Mouse (Mus musculus): ENCODE results near the gene Traf5. TPM values are rescaled to one million over a fixed set of nuclear protein-coding genes. Genes with fewer than 3 reads are reported as not detected.

The Traf5 gene
- polyA plus RNA-seq, 1 experiment from 2014 or later, result 17.2 TPM

GRCm38 (mm10) chr1:191987481-191987769 is 104.9 kb downstream of the Traf5 start:
- Histone ChIP-seq H3K4me3 (no peak overlapping the region), H3K4me1 (0 out of 2 replicates have a peak, but pooled peaks cover 3% of the 10 kb centered on the region), H3K9ac (no peak overlapping the region), H3K27me3 (peaks cover 8% of the 10 kb centered on the region; the same call in 1 of the 2 replicates), H3K4me2 (no peak overlapping the region), H3K9me3 (no peaks in the 10 kb centered on the region), H3K36me3 (no peaks in the 10 kb centered on the region), H3K27ac (no peak overlapping the region)
- no peak for ATAC-seq (ENCODE audit: insufficient number of reproducible peaks, insufficient read depth, low FRiP score, low TSS enrichment, low read depth)
- 54% methylated on average over 5 of the region's 5 CpGs for WGBS

DNA sequence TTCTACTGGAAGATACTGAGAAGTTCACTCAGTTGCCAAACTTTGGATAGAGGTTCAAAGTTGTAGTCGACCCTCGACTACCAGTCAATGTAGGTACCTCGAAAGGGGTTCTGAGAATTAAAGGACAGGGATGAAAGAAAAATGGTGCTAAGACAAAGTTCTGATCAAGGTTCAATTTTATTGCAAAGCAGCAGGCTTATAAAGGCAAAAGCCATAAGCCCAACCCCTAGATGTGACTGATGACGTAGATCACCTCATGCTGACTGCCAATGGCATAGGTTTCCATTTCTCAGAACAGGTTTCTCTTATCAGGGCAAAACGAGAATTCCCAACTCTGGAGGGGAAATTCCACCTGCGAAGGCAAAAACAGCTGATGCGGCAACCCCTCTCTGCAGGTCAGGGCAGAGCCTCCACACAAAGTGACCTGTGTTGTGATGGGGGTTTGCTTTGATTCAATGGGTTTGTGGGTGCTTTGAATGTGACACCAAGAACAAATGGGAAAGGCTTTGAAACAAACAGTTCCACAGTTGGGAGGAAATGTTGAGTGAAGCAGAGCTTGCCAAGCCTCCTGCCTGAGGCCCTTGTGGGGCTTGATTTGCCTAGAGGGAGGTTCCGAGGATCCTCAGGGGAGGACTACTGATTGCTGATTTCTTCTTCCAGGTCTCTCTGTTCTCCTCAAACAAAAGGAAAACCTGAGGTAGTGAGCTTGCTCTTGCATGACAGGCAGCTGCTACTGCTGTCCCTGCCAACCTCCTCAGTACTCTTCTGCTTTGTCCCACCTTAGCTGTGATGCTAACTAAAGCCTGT is 105.5 kb downstream of the Traf5 start:
- peaks cover 8% of the 10 kb centered on the region for H3K4me1 ChIP-seq
- ATAC-seq (ENCODE audit: insufficient number of reproducible peaks, insufficient read depth, low FRiP score, low TSS enrichment, low read depth), result no peak
- H3K4me2 ChIP-seq, result no peak overlapping the region
- H3K27me3 ChIP-seq, result peaks cover 8% of the 10 kb centered on the region; the same call in 1 of the 2 replicates
- H3K36me3 ChIP-seq, result no peaks in the 10 kb centered on the region
- H3K4me3 ChIP-seq, result no peak overlapping the region
- no peaks in the 10 kb centered on the region for H3K9me3 ChIP-seq
- no peak overlapping the region for H3K27ac ChIP-seq
- H3K9ac ChIP-seq, result no peak overlapping the region
- WGBS, result 77% methylated on average over 8 of the region's 8 CpGs

GRCm38 (mm10) chr1:191981426-191982102 is 110.8 kb downstream of the Traf5 start:
- WGBS, result 23% methylated on average over 6 of the region's 6 CpGs
- no peak overlapping the region for H3K9ac ChIP-seq
- H3K4me3 ChIP-seq, result no peak overlapping the region
- H3K36me3 ChIP-seq, result no peaks in the 10 kb centered on the region
- H3K27ac ChIP-seq, result peak overlapping the region; percentile 73
- ATAC-seq (ENCODE audit: insufficient number of reproducible peaks, insufficient read depth, low FRiP score, low TSS enrichment, low read depth), result peak; percentile 72
- peaks cover 8% of the 10 kb centered on the region; the same call in 1 of the 2 replicates for H3K27me3 ChIP-seq
- peaks cover 42% of the 10 kb centered on the region for H3K4me1 ChIP-seq
- 0 out of 2 replicates have a peak overlapping the region, but pooled peaks have one; percentile 22 for H3K4me2 ChIP-seq
- H3K9me3 ChIP-seq, result no peaks in the 10 kb centered on the region

- ATAC-seq (ENCODE audit: insufficient number of reproducible peaks, insufficient read depth, low FRiP score, low TSS enrichment, low read depth), result no peak
Observed at GRCm38 (mm10) chr1:191977187-191977586, 115.2 kb downstream of the Traf5 start, which contains the start of gene Rd3. Gene Rd3 (plus strand): TSS chr1:191977370.

DNA sequence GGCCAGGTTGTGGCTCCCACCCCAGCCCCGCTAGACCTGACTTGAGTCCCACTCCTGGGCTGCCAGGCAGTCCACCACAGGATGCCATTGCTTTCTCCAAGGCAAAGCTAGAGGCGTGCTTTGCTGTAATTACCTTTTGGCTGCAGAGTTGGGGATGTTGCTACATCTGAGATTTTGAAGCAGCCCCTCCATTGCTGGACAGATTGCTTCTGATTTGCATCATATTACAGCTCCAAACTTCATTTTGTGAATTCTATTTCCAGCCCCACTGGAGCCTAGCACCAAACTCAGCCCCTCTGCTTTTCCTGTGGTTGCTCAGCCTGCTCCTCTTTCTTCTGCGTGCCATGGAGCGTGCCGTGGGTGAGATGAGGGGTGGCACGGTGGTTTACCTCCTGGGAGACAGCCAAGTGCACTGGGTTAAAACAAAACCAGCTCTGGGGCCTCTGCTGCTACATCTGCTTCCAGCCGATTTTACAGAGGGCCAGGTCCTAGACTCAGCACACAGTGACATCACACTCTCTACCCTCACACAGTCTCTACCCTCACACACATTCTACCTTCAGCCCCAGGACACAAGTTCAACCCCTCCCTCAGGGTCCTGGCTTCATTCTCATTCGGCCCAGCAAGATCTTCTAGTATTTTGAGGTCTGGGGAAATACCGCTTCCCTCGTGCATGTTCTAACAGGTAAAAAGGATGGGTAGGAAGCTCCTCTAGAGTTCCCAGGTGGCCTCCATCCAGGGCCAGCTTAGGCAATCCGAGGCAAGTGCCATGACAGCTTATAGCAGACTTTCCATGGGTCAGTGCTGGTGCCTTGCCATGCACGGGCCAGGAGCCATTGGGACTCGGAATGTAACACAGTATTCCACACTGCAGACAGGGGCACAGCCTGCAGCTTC is 117.6 kb downstream of the Traf5 start:
- no peak overlapping the region for H3K4me3 ChIP-seq
- no peak overlapping the region; the same call in 1 of the 2 replicates for H3K4me2 ChIP-seq
- no peaks in the 10 kb centered on the region for H3K9me3 ChIP-seq
- peaks cover 37% of the 10 kb centered on the region for H3K4me1 ChIP-seq
- no peak overlapping the region for H3K9ac ChIP-seq
- no peaks in the 10 kb centered on the region for H3K27me3 ChIP-seq
- 45% methylated on average over 13 of the region's 13 CpGs for WGBS
- peak overlapping the region; percentile 78 for H3K27ac ChIP-seq
- no peaks in the 10 kb centered on the region for H3K36me3 ChIP-seq
- ATAC-seq (ENCODE audit: insufficient number of reproducible peaks, insufficient read depth, low FRiP score, low TSS enrichment, low read depth), result peak; percentile 68

More at GRCm38 (mm10) chr1:191977187-191977586, 115.2 kb downstream of the Traf5 start, which contains the start of gene Rd3:
- H3K4me2 ChIP-seq, result no peak within 1 kb of the TSS
- H3K4me1 ChIP-seq, result peaks cover 58% of the 10 kb centered on the region
- H3K27me3 ChIP-seq, result no peaks in the 10 kb centered on the region
- WGBS, result 46% methylated on average over 5 of the region's 5 CpGs
- H3K9me3 ChIP-seq, result no peaks in the 10 kb centered on the region
- H3K4me3 ChIP-seq, result no peak within 1 kb of the TSS
- no peak within 1 kb of the TSS for H3K9ac ChIP-seq
- H3K27ac ChIP-seq, result 0 out of 2 replicates have a peak within 1 kb of the TSS, but pooled peaks have one; percentile 17
- no peaks in the 10 kb centered on the region for H3K36me3 ChIP-seq

GRCm38 (mm10) chr1:191969939-191970338 is 122.4 kb downstream of the Traf5 start:
- no peak overlapping the region for H3K4me3 ChIP-seq
- 55% methylated on average over 5 of the region's 5 CpGs for WGBS

DNA sequence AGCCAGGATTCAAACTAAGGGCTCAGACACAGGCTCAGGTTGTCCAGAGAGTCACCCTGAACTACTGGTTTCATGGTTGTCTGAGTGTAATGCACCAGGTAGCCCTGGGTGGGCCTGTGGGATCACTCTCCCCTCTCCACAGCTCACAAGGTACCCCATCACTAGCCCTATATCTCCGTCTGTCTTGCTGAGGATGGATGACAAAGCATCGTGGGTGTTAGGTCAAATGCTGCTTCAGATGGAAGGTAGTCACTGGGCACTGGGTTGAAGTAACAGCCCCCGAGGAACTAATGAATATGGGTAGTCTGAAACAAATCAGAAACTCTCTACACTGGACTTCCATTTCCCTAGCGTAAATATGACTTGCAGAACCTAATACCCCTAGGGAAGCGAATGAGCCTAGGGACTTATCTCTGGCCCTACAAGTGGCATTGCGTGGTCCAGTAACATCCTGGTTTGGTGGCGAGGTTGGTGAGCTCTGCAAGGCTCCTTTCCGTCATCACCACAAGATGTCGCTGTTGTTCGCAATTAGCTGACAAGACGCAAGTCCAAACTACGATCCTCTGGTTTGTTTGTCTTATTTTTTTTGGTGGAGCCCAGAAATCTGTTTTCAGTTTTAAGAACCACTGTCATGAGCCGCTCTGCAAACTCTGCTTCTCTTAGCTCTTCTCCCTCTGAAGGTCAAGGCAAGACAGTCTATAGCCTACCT is 127.4 kb downstream of the Traf5 start:
- H3K27ac ChIP-seq, result no peak overlapping the region
- H3K4me3 ChIP-seq, result no peak overlapping the region
- no peaks in the 10 kb centered on the region for H3K9me3 ChIP-seq
- 17% methylated on average over 13 of the region's 13 CpGs for whole genome bisulfite sequencing
- no peaks in the 10 kb centered on the region for H3K36me3 ChIP-seq
- H3K9ac ChIP-seq, result no peak overlapping the region
- ATAC-seq (ENCODE audit: insufficient number of reproducible peaks, insufficient read depth, low FRiP score, low TSS enrichment, low read depth), result no peak
- H3K4me1 ChIP-seq, result peaks cover 9% of the 10 kb centered on the region
- 0 out of 2 replicates have a peak, but pooled peaks cover 7% of the 10 kb centered on the region for H3K27me3 ChIP-seq
- peak overlapping the region; percentile 32; the same call in 1 of the 2 replicates for H3K4me2 ChIP-seq

More at GRCm38 (mm10) chr1:191969939-191970338, 122.4 kb downstream of the Traf5 start:
- Histone ChIP-seq H3K36me3 (no peaks in the 10 kb centered on the region), H3K9ac (no peak overlapping the region), H3K4me2 (no peak overlapping the region), H3K9me3 (no peaks in the 10 kb centered on the region), H3K27ac (no peak overlapping the region), H3K4me1 (peaks cover 12% of the 10 kb centered on the region), H3K27me3 (0 out of 2 replicates have a peak, but pooled peaks cover 4% of the 10 kb centered on the region)
- ATAC-seq (ENCODE audit: insufficient number of reproducible peaks, insufficient read depth, low FRiP score, low TSS enrichment, low read depth), result no peak

- Histone ChIP-seq H3K27ac (no peak overlapping the region), H3K4me1 (peaks cover 9% of the 10 kb centered on the region), H3K4me2 (no peak overlapping the region), H3K27me3 (0 out of 2 replicates have a peak, but pooled peaks cover 7% of the 10 kb centered on the region), H3K4me3 (no peak overlapping the region), H3K9me3 (no peaks in the 10 kb centered on the region), H3K9ac (no peak overlapping the region), H3K36me3 (no peaks in the 10 kb centered on the region)
- 25% methylated on average over 8 of the region's 8 CpGs for WGBS
- ATAC-seq (ENCODE audit: insufficient number of reproducible peaks, insufficient read depth, low FRiP score, low TSS enrichment, low read depth), result peak; percentile 48; the same call in 1 of the 2 replicates
Observed at GRCm38 (mm10) chr1:191963948-191964772, 128.2 kb downstream of the Traf5 start.

DNA sequence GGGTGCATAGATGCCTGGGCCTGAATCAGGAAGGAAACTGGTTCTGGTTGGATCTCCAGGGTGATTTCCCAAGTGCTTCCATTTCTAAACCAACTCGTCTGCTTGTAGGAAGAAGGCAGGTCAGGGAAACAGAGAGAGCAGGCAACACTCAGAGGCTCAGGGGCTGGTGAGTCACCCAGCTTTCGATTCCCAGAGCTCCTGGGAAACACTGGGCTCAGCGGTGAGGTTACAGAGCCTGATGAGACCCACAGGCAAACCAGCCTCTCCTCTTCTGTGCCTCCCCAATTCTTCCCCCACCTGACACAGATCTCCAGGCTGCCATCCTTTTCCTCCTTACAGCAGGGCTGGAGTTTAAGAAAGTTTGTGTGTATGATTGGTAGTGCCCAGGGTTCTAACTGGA is 128.9 kb downstream of the Traf5 start:
- no peak overlapping the region for H3K4me2 ChIP-seq
- ATAC-seq (ENCODE audit: insufficient number of reproducible peaks, insufficient read depth, low FRiP score, low TSS enrichment, low read depth), result no peak
- H3K27me3 ChIP-seq, result 0 out of 2 replicates have a peak, but pooled peaks cover 7% of the 10 kb centered on the region
- no peaks in the 10 kb centered on the region for H3K36me3 ChIP-seq
- no peaks in the 10 kb centered on the region for H3K9me3 ChIP-seq
- no peak overlapping the region for H3K4me3 ChIP-seq
- H3K27ac ChIP-seq, result no peak overlapping the region
- H3K4me1 ChIP-seq, result peaks cover 9% of the 10 kb centered on the region
- WGBS, result 72% methylated on average over 3 of the region's 3 CpGs
- H3K9ac ChIP-seq, result no peak overlapping the region

- 65% methylated on average over 2 of the region's 2 CpGs for WGBS
- Histone ChIP-seq H3K27ac (no peak overlapping the region), H3K4me2 (no peak overlapping the region), H3K9ac (no peak overlapping the region), H3K9me3 (no peaks in the 10 kb centered on the region), H3K4me3 (no peak overlapping the region), H3K27me3 (0 out of 2 replicates have a peak, but pooled peaks cover 3% of the 10 kb centered on the region), H3K4me1 (peaks cover 9% of the 10 kb centered on the region), H3K36me3 (no peaks in the 10 kb centered on the region)
- ATAC-seq (ENCODE audit: insufficient number of reproducible peaks, insufficient read depth, low FRiP score, low TSS enrichment, low read depth), result no peak
Observed at GRCm38 (mm10) chr1:191960946-191961345, 131.4 kb downstream of the Traf5 start.

All from embryonic facial prominence, embryonic 13.5 days (tissue).